Mouse (Mus musculus): Measurements from ENCODE around the gene Wdr89. TPM values are rescaled to one million over a fixed set of nuclear protein-coding genes. Genes with fewer than 3 reads are reported as not detected.
A peak's percentile ranks its signal among the peaks of the same experiment; 100 is the strongest.

The Wdr89 gene
- polyA plus RNA-seq, 1 experiment: 25.9 TPM

DNA sequence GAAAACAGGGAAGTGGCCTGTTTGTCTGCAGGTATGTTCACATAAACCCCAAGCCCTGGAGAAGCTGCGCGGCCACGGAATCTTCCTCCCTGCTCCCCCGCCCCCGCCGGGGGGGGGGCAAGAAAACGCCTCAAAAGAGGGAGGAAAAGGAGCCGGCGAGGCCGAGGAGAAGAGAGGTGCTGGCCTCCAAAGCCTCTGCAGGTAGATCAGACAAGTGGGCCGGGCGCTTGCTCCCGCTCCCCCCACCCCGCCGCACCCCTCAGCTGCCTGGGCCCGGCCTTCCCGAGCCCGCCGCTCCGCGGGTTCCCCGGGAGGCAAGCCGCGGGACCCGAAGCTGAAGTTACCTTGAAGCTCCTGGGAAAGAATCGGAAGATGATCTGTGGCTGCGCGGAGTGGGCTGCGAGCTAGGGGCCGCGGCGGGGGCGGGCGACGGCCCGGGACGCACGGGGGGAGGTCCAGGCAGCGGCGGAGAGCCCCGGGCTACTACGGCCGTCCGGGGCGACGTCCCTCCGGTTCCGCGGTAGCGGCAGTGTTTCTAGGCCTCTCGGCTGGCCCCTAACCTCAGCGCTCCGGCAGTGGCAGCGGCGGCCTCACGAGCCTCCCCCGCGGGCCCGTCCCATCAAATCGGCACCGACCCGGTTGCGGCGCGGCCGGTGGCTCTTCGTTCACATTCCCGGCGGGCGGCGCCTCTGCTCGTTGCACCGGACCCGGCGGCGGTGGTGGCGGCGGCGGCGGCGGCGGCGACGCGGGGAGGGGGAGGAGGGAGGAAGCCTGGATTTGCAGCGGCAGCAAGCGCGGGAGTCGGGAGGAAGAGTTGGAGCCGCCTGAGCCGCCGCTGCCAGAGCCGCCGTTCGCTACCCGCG is 73.8 kb downstream of the Wdr89 start:
- peaks cover 13% of the 10 kb centered on the region for H3K36me3 ChIP-seq (ENCODE audit: control insufficient read depth, insufficient read depth)
- H3K4me3 ChIP-seq: peak overlapping the region; percentile 59
- peaks cover 42% of the 10 kb centered on the region for H3K79me2 ChIP-seq (ENCODE audit: control insufficient read depth, insufficient read depth)
- TF ChIP-seq REST (IDR thresholded peaks at IDR 0.05; ENCODE audit: insufficient read depth, insufficient read length) (no peak), POLR2A (IDR thresholded peaks at IDR 0.05; ENCODE audit: insufficient read length, low read depth) (peak; percentile 24)
- peak overlapping the region; percentile 95 for H3ac ChIP-seq (ENCODE audit: control insufficient read depth, insufficient read length)
- H3K4me2 ChIP-seq (ENCODE audit: low read depth): peak overlapping the region; percentile 84
- H3K27me3 ChIP-seq (ENCODE audit: control insufficient read depth, insufficient read depth, insufficient read length): no peaks in the 10 kb centered on the region

DNA sequence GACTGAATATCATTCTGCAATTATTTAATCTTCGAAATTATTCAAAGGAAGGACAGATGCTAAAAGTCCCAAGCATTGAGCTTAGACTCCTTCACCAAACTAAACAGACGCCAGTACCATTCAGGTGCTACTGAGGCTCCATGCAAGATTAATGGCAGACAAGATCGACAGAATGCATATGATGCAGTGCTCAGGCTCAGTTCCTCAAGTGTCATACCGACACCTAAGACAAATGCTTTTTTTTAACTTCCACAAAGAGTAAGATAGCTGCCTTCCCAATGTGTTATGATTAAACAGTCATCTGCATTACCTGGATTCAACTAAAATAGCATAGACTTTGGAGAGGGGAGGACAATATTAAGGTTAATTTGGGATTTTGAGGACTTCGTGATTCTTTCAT is 74.9 kb downstream of the Wdr89 start:
- Histone ChIP-seq H3K4me3 (peak overlapping the region; percentile 59), H3ac (ENCODE audit: control insufficient read depth, insufficient read length) (no peak overlapping the region), H3K4me2 (ENCODE audit: low read depth) (peak overlapping the region; percentile 84), H3K36me3 (ENCODE audit: control insufficient read depth, insufficient read depth) (peaks cover 24% of the 10 kb centered on the region), H3K79me2 (ENCODE audit: control insufficient read depth, insufficient read depth) (peaks cover 54% of the 10 kb centered on the region), H3K27me3 (ENCODE audit: control insufficient read depth, insufficient read depth, insufficient read length) (no peaks in the 10 kb centered on the region)
- TF ChIP-seq SRF (IDR thresholded peaks at IDR 0.05; ENCODE audit: control insufficient read depth, insufficient read length, low read depth): no peak
- TF ChIP-seq REST (IDR thresholded peaks at IDR 0.05; ENCODE audit: insufficient read depth, insufficient read length): no peak
- TF ChIP-seq CEBPB (IDR thresholded peaks at IDR 0.05; ENCODE audit: insufficient read depth, poor library complexity, severe bottlenecking): no peak
- TF ChIP-seq MYOD1 (IDR thresholded peaks at IDR 0.05; ENCODE audit: control insufficient read depth in 1 of 3, insufficient read length in 2 of 3, low read depth in 2 of 3): no peak
- no peak for TF ChIP-seq TCF3 (IDR thresholded peaks at IDR 0.05; ENCODE audit: insufficient read length, low read depth)
- no peak for TF ChIP-seq POLR2A (IDR thresholded peaks at IDR 0.05; ENCODE audit: insufficient read length, low read depth)
- no peak for TF ChIP-seq POLR2AphosphoS2 (IDR thresholded peaks at IDR 0.05; ENCODE audit: insufficient read length, low read depth)
- TF ChIP-seq MAX (IDR thresholded peaks at IDR 0.05; ENCODE audit: low read depth): no peak
- TF ChIP-seq MYOG (IDR thresholded peaks at IDR 0.05; ENCODE audit: control insufficient read depth in 1 of 3, insufficient read depth in 1 of 3, insufficient read length in 2 of 3, low read depth in 2 of 3): no peak
- no peak for TF ChIP-seq USF1 (IDR thresholded peaks at IDR 0.05; ENCODE audit: low read depth)
- TF ChIP-seq E2F4 (IDR thresholded peaks at IDR 0.05; ENCODE audit: insufficient read depth): no peak

DNA sequence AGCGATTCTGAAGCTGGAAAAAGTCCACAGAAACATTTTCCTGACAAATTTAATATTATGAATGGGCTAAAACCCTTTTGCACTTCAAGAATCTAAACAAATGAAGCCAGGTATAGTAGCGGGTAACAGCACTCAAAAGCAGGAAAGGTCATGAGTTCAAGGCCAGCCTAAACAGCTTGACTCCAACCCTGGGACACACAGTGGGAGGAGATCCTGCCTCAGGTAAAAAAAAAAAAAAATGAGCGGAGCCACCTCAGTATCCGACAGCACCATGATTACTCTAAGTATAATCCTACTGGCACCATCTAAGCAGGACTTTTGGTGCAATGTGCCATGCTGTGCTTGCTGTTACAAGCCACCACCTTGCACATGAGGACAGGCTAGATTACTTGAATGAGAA is 75.5 kb downstream of the Wdr89 start:
- TF ChIP-seq TCF12 (IDR thresholded peaks at IDR 0.05; ENCODE audit: insufficient read depth, poor library complexity, severe bottlenecking) (no peak), POLR2A (IDR thresholded peaks at IDR 0.05; ENCODE audit: insufficient read length, low read depth) (no peak), E2F4 (IDR thresholded peaks at IDR 0.05; ENCODE audit: insufficient read depth) (no peak), USF1 (IDR thresholded peaks at IDR 0.05; ENCODE audit: low read depth) (no peak), MAX (IDR thresholded peaks at IDR 0.05; ENCODE audit: low read depth) (no peak), CEBPB (IDR thresholded peaks at IDR 0.05; ENCODE audit: insufficient read depth, poor library complexity, severe bottlenecking) (no peak), REST (IDR thresholded peaks at IDR 0.05; ENCODE audit: insufficient read depth, insufficient read length) (no peak), POLR2AphosphoS2 (IDR thresholded peaks at IDR 0.05; ENCODE audit: insufficient read length, low read depth) (no peak), TCF3 (IDR thresholded peaks at IDR 0.05; ENCODE audit: insufficient read length, low read depth) (no peak), MYOD1 (IDR thresholded peaks at IDR 0.05; ENCODE audit: control insufficient read depth in 1 of 3, insufficient read length in 2 of 3, low read depth in 2 of 3) (no peak), SRF (IDR thresholded peaks at IDR 0.05; ENCODE audit: control insufficient read depth, insufficient read length, low read depth) (no peak), MYOG (IDR thresholded peaks at IDR 0.05; ENCODE audit: control insufficient read depth in 1 of 3, insufficient read depth in 1 of 3, insufficient read length in 2 of 3, low read depth in 2 of 3) (no peak)
- peak overlapping the region; percentile 84 for H3K4me2 ChIP-seq (ENCODE audit: low read depth)
- peaks cover 58% of the 10 kb centered on the region for H3K79me2 ChIP-seq (ENCODE audit: control insufficient read depth, insufficient read depth)
- H3K27me3 ChIP-seq (ENCODE audit: control insufficient read depth, insufficient read depth, insufficient read length): no peaks in the 10 kb centered on the region
- no peak overlapping the region for H3K4me3 ChIP-seq
- H3K36me3 ChIP-seq (ENCODE audit: control insufficient read depth, insufficient read depth): peaks cover 28% of the 10 kb centered on the region
- no peak overlapping the region for H3ac ChIP-seq (ENCODE audit: control insufficient read depth, insufficient read length)

DNA sequence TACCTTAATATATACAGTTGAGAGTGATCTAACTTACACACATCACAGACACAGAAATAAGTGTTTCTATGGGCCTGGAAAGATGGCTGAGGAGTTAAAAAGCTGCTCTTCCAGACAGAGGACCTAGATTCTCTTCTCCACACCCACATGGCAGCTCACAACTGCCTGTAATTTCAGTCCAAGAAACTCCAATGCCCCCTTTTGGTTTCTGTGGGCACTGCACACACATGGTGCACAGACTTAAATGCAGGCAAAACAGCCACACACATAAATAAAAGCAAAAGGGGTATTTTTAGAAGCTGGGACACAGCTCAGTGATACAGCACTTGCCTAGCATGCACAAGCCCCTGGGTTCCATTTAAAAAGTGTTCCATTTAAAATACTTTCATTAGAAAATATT is 81.8 kb downstream of the Wdr89 start:
- H3K27me3 ChIP-seq (ENCODE audit: control insufficient read depth, insufficient read depth, insufficient read length): no peaks in the 10 kb centered on the region
- peaks cover 31% of the 10 kb centered on the region for H3K36me3 ChIP-seq (ENCODE audit: control insufficient read depth, insufficient read depth)
- H3K4me3 ChIP-seq: no peak overlapping the region
- H3K79me2 ChIP-seq (ENCODE audit: control insufficient read depth, insufficient read depth): peaks cover 92% of the 10 kb centered on the region
- no peak overlapping the region for H3K4me2 ChIP-seq (ENCODE audit: low read depth)
- H3ac ChIP-seq (ENCODE audit: control insufficient read depth, insufficient read length): no peak overlapping the region
- TF ChIP-seq POLR2A (IDR thresholded peaks at IDR 0.05; ENCODE audit: insufficient read length, low read depth) (no peak), REST (IDR thresholded peaks at IDR 0.05; ENCODE audit: insufficient read depth, insufficient read length) (no peak), POLR2AphosphoS2 (IDR thresholded peaks at IDR 0.05; ENCODE audit: insufficient read length, low read depth) (no peak)

DNA sequence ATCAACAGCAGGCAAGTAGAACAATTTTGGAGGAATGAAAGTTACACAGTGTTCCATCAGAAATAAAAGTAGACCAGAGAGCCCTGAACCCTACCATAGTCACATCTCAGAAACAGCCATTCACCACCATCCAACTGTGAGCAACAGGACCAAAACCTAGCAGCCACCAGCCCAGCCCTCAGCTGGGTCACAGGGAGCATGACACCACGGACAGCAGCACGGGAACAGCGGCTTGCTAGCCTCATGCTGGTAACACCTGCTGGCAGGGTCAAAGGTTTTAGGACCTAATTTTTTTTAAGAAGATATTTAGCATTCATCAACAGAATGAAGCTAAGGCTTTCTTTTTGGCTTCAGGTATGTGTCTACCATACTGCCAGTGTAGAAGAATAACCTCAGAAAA is 85.6 kb downstream of the Wdr89 start:
- Histone ChIP-seq H3K27me3 (ENCODE audit: control insufficient read depth, insufficient read depth, insufficient read length) (no peaks in the 10 kb centered on the region), H3K4me2 (ENCODE audit: low read depth) (no peak overlapping the region), H3K79me2 (ENCODE audit: control insufficient read depth, insufficient read depth) (peaks cover 89% of the 10 kb centered on the region), H3K4me3 (no peak overlapping the region), H3ac (ENCODE audit: control insufficient read depth, insufficient read length) (no peak overlapping the region), H3K36me3 (ENCODE audit: control insufficient read depth, insufficient read depth) (peaks cover 19% of the 10 kb centered on the region)
- TF ChIP-seq REST (IDR thresholded peaks at IDR 0.05; ENCODE audit: insufficient read depth, insufficient read length) (peak; percentile 54), TCF12 (IDR thresholded peaks at IDR 0.05; ENCODE audit: insufficient read depth, poor library complexity, severe bottlenecking) (no peak)

Other genes starting within 250 kb of the Wdr89 start
- 15.4 TPM for gene Ppp2r5e, start 73.3 kb downstream of the Wdr89 start, polyA plus RNA-seq (2012; fragmentation: generic; extraction: Trizol)
- gene Sgpp1, start 66.2 kb upstream of the Wdr89 start, polyA plus RNA-seq (2012; fragmentation: generic; extraction: Trizol): 4.9 TPM
- gene Syne2, start 148.6 kb upstream of the Wdr89 start, polyA plus RNA-seq (2012; fragmentation: generic; extraction: Trizol): 3.7 TPM

Measured in myocyte (in vitro differentiated cells).